Mouse (Mus musculus): ENCODE data around the gene Hist1h2ak. TPM values are rescaled to one million over a fixed set of nuclear protein-coding genes. Genes with fewer than 3 reads are reported as not detected.
"Not testable (repeated sequence)": the region's sequence is repeated elsewhere in the genome, so short reads cannot be mapped to it uniquely, and the experiment has no call there.

Gene Hist1h2ak
- polyA plus RNA-seq, 1 experiment: 2.4 TPM

DNA sequence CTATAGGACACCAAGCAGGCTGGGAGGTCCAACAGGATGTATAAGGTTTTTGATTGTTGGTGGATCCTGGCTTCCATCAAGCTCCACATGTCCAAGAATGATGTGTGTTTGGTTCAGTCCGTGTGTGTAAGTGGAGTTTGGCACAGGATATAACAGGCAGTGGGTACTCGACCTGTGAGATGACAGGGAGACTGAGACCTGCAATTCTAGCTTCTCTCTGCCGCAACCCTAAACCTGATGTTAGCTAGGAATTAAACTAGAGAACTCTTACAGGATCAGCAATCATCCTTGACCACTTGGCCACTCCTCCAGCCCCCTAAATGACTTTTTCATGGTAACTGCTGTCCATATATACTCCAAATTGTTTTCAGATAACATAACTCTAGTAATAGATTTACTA lies 1.3 kb downstream of the Hist1h2ak start:
- Histone ChIP-seq H3K4me3 (ENCODE audit: control insufficient read depth, low read depth, low read length) (no peak overlapping the region), H3K27ac (ENCODE audit: control insufficient read depth, insufficient read depth, low read depth, low read length) (no peak overlapping the region), H3K27me3 (ENCODE audit: control insufficient read depth, insufficient read depth, low read length) (no peaks in the 10 kb centered on the region), H3K4me1 (ENCODE audit: control insufficient read depth, insufficient read depth, low read length) (peaks cover 3% of the 10 kb centered on the region), H3K36me3 (ENCODE audit: control insufficient read depth, insufficient read depth, low read length) (no peaks in the 10 kb centered on the region)
- no peak for TF ChIP-seq POLR2A (IDR thresholded peaks at IDR 0.05; ENCODE audit: control insufficient read depth, low read depth, low read length)
- TF ChIP-seq CTCF (IDR thresholded peaks at IDR 0.05; ENCODE audit: control insufficient read depth, insufficient read depth, insufficient replicate concordance, low read depth, low read length): no peak

DNA sequence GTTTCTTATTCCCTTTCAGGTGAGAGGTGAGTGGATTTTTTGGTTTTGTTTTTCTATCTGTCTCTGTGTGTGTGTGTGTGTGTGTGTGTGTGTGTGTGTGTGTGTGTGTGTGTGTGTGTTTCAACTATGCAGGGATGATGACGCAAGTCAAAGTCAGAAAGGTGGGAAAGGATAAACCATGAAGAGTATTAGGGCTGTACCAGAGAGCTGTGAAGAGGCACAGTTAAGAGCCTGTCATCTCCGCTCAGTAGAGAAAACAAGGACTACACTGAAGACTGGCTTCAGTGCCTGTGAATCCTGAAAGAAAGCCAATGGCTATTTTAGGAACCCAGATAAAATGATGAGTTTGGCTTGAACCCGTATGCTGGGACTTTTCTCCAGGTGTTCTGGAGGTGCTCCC lies 1.8 kb downstream of the Hist1h2ak start:
- Histone ChIP-seq H3K36me3 (ENCODE audit: control insufficient read depth, insufficient read depth, low read length) (no peaks in the 10 kb centered on the region), H3K4me3 (ENCODE audit: control insufficient read depth, low read depth, low read length) (no peak overlapping the region), H3K4me1 (ENCODE audit: control insufficient read depth, insufficient read depth, low read length) (peaks cover 3% of the 10 kb centered on the region), H3K27ac (ENCODE audit: control insufficient read depth, insufficient read depth, low read depth, low read length) (no peak overlapping the region), H3K27me3 (ENCODE audit: control insufficient read depth, insufficient read depth, low read length) (no peaks in the 10 kb centered on the region)
- TF ChIP-seq CTCF (IDR thresholded peaks at IDR 0.05; ENCODE audit: control insufficient read depth, insufficient read depth, insufficient replicate concordance, low read depth, low read length) (no peak), POLR2A (IDR thresholded peaks at IDR 0.05; ENCODE audit: control insufficient read depth, low read depth, low read length) (no peak)

DNA sequence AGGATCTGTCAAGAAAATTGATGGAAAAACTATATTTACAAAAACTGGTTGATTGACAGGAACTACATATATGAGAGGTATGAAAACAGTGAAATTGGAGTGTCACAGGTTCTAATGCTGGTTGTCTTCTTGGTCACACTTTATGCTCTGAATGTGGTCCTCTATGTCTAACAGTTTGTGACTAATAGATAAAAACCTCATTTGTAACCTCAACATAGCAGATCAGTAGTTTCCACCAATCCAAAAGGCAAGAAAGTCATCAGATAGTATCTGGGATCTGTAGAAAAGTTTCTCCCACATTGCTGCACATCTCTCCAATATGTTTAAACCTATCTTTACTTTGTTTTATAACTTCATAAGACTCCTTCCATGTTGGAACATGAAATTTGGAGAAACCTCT lies 2.2 kb downstream of the Hist1h2ak start:
- H3K27me3 ChIP-seq (ENCODE audit: control insufficient read depth, insufficient read depth, low read length): no peaks in the 10 kb centered on the region
- no peak overlapping the region for H3K27ac ChIP-seq (ENCODE audit: control insufficient read depth, insufficient read depth, low read depth, low read length)
- H3K4me3 ChIP-seq (ENCODE audit: control insufficient read depth, low read depth, low read length): no peak overlapping the region
- H3K4me1 ChIP-seq (ENCODE audit: control insufficient read depth, insufficient read depth, low read length): peaks cover 3% of the 10 kb centered on the region
- H3K36me3 ChIP-seq (ENCODE audit: control insufficient read depth, insufficient read depth, low read length): no peaks in the 10 kb centered on the region
- TF ChIP-seq CTCF (IDR thresholded peaks at IDR 0.05; ENCODE audit: control insufficient read depth, insufficient read depth, insufficient replicate concordance, low read depth, low read length): no peak
- no peak for TF ChIP-seq POLR2A (IDR thresholded peaks at IDR 0.05; ENCODE audit: control insufficient read depth, low read depth, low read length)

DNA sequence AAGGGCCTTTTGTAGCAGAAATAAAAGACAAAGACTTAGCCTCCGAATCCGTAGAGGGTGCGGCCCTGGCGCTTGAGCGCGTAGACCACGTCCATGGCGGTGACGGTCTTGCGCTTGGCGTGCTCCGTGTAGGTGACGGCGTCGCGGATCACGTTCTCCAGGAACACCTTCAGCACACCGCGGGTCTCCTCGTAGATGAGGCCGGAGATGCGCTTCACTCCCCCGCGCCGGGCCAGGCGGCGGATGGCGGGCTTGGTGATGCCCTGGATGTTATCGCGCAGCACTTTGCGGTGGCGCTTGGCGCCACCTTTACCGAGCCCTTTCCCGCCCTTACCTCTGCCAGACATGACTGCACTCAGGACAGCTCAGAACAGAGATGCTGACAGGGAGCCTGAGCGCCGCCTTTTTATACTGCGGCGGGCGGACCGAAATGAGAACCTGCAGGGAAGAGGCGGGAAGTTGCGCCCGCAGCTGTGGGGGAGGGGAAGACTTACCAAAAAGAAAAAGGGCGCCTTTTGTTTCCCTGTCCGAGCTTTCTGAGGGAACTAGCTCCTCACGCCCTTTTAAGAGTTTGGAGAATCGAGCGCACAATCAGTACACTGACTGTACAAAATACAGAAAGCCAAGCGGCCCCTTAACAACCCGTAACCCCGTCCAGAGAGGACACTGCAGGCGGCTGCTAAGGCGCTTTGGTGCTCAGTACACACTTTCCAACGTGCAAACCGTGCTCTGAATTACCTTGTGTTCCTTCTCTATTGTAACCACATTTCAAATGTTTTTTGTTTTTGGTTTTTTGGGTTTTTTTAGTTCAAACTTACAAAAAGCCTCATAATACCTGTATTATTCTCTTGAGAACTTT lies 3.2 kb downstream of the Hist1h2ak start, which contains the start of gene Hist1h4k:
Gene Hist1h4k, minus strand, starts transcription at position 347 of the 859 bp plus-strand sequence.
- H3K27ac ChIP-seq (ENCODE audit: control insufficient read depth, insufficient read depth, low read depth, low read length): peak within 1 kb of the TSS; percentile 65
- TF ChIP-seq POLR2A (IDR thresholded peaks at IDR 0.05; ENCODE audit: control insufficient read depth, low read depth, low read length): peak; percentile 74
- peak within 1 kb of the TSS; percentile 42 for H3K4me3 ChIP-seq (ENCODE audit: control insufficient read depth, low read depth, low read length)
- H3K27me3 ChIP-seq (ENCODE audit: control insufficient read depth, insufficient read depth, low read length); H3K4me1 ChIP-seq (ENCODE audit: control insufficient read depth, insufficient read depth, low read length); H3K36me3 ChIP-seq (ENCODE audit: control insufficient read depth, insufficient read depth, low read length): not testable (repeated sequence)

GRCm38 (mm10) chr13:21749387-21750158 lies 4.1 kb downstream of the Hist1h2ak start:
- peaks cover 3% of the 10 kb centered on the region for H3K4me1 ChIP-seq (ENCODE audit: control insufficient read depth, insufficient read depth, low read length)
- H3K36me3 ChIP-seq (ENCODE audit: control insufficient read depth, insufficient read depth, low read length): no peaks in the 10 kb centered on the region
- H3K4me3 ChIP-seq (ENCODE audit: control insufficient read depth, low read depth, low read length): no peak overlapping the region
- TF ChIP-seq CTCF (IDR thresholded peaks at IDR 0.05; ENCODE audit: control insufficient read depth, insufficient read depth, insufficient replicate concordance, low read depth, low read length) (no peak), POLR2A (IDR thresholded peaks at IDR 0.05; ENCODE audit: control insufficient read depth, low read depth, low read length) (no peak)
- peak overlapping the region; percentile 25 for H3K27ac ChIP-seq (ENCODE audit: control insufficient read depth, insufficient read depth, low read depth, low read length)
- no peaks in the 10 kb centered on the region for H3K27me3 ChIP-seq (ENCODE audit: control insufficient read depth, insufficient read depth, low read length)

- no peaks in the 10 kb centered on the region for H3K4me1 ChIP-seq (ENCODE audit: control insufficient read depth, insufficient read depth, low read length)
- H3K4me3 ChIP-seq (ENCODE audit: control insufficient read depth, low read depth, low read length): no peak overlapping the region
- H3K36me3 ChIP-seq (ENCODE audit: control insufficient read depth, insufficient read depth, low read length): no peaks in the 10 kb centered on the region
- no peaks in the 10 kb centered on the region for H3K27me3 ChIP-seq (ENCODE audit: control insufficient read depth, insufficient read depth, low read length)
- no peak overlapping the region for H3K27ac ChIP-seq (ENCODE audit: control insufficient read depth, insufficient read depth, low read depth, low read length)
- no peak for TF ChIP-seq CTCF (IDR thresholded peaks at IDR 0.05; ENCODE audit: control insufficient read depth, insufficient read depth, insufficient replicate concordance, low read depth, low read length)
- TF ChIP-seq POLR2A (IDR thresholded peaks at IDR 0.05; ENCODE audit: control insufficient read depth, low read depth, low read length): no peak
These were observed 8.6 kb downstream of the Hist1h2ak start for GRCm38 (mm10) chr13:21745006-21745405.

Measured in testis, adult 2 months (tissue).